Mouse (Mus musculus) CD4-positive, CD25-positive, alpha-beta regulatory T cell, adult 4 months (primary cell): ENCODE results near the gene Dock4. TPM values are rescaled to one million over a fixed set of nuclear protein-coding genes. Genes with fewer than 3 reads are reported as not detected.

Experiments
- ATAC-seq: one replicate; pipeline ENCODE4 v1.8.0; 2017
- polyA plus RNA-seq, 2 experiments: library from polyadenylated mRNA; unstranded; fragments of 100-300 nt; shearing (Covaris generic); gene quantifications; one replicate each; pipeline ENCODE4 v1.2.1; 2017

The Dock4 gene
- polyA plus RNA-seq, 2 experiments from 2014 or later: 0.90 to 1.7 TPM

DNA sequence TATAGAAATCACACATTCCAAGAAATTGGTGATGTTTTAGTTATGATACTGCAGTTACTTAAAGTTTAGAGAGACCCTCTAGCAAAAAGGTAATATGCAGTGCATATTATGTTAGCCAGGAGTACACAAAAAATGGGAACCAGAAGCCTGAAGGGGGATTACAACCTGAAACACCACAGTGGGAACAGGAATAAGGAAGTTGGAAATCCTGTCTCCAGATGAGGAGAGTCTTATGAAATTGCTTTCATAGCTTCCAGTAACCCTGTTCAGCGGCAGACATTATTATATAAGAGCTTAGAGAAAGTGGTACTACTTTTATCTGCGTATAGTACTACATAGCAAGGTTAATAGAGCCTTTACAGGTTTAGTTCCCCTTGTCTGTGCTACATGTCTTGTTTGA is 210.1 kb downstream of the Dock4 start:
- no peak for ATAC-seq

DNA sequence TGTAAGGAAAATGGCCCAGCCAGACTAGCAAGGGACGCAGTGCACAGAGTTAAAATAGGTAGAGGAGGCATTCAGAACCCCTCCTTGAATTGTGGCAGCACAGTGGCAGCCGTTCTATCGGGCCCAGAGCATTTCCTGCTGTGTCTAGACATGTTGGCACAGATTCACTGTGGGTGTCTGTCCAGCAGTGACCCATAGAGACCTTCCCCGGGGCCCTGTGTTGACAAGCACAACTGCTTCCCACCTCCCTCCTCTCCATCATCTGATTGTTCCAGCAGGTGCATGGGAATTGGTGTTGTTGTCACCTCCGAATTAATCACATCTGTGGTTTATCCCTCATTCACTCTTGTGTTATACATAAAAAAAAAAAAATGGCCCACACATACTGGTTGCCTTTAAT is 210.7 kb downstream of the Dock4 start:
- ATAC-seq: no peak

DNA sequence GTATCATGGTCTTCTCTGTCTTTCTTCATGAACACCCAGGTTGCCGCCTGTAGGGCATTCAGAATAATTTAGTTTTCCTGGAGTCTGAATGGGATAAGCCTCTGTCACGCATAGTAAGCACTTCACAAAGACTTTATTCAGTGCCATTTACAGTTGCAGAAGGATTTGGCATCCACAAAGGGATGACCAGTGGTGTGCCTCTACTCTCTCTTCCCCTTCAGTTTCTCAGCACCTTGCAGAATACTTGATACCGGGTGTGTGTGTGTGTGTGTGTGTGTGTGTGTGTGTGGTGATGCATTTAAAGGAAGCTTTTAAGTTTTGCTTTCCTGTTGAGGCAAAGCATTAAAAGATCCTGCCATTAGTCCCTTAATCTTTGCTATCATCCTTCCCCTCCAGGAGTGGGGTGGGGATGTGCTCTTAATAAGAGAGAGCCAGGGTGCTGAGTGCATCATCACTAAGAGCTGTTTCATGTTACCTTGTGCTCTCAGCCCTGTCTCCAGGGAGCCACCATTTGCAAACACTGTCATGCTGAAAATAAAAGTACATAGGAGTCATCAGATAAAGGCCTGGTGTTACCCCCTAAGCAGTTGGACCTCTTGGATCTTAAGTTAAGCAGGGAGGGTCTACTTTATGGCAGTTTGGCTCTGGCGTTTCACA is 211.6 kb downstream of the Dock4 start:
- no peak for ATAC-seq

DNA sequence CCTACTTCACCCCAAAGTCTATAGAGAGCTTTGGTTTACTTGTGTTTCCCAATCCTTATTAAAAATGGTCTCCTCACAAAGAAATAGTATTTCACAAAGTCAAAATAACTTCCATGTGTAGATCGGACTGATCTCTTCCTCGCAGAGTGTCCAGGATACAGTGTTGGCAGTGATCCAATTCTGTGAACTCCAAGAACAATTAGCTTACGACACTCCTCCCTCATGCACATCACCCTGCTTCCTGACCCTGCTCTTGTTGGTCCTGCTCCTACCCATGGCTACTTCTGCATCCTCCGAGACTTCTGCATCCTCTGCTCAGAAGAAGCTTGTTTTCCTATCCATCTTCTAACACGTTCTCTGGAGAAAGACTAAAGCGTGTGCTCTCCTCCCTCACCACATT is 213.9 kb downstream of the Dock4 start:
- no peak for ATAC-seq

DNA sequence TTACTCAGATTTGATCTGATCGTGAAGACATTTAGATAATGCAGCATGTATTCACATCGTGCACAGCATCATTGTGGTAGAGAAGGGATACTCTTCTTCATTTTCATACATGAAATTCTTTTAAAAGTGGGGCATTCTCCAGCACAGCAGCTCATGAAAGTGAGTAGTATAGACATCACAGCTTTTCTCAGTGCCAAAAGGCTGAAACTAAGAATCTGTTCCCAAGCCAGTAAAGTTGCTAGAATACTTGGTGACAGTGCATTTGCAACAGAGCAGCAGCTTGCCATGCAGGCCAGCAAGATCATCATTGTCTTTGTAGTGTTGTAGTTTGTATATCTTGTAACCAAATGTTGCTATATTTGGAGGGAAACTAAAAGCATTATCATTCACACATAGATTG is 223.7 kb downstream of the Dock4 start:
- no peak for ATAC-seq

DNA sequence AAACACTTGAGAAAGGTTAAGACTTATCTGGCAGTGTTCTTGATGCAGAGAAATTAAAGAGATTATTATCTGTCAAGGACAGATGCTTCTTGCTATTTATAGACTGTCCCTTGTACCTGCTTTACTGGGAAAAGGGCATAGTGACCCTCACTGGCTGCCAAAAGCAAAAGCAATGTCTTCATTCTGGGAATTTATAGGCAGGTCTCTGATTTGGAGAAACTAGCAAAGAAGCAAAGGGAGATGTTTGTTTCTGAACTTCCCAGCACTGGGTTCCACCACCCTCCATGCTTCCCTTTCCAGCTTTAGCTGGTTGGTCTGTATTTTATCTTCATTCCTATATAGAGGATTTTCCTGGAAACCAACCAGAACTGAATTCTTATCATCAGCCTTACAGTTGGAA is 225.0 kb downstream of the Dock4 start:
- no peak for ATAC-seq

DNA sequence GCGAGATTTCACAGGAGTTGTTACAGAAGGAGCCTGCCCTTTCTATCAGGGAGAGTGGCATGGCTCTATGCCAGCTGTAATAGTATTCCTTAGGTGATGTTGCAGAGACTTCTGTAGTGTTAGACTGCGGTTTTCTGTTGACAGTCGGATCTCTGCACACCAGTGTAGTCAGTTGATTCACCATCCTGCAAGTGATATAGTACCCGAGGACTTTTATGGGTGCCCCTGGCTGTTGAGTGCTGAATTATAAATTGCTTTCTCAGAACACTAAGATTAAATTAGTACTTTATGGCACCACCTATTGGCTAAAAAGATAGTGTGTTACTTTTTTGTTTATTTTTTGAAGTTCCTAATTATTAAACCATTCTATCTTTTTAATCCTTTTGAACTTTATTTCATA is 234.0 kb downstream of the Dock4 start:
- ATAC-seq: no peak

DNA sequence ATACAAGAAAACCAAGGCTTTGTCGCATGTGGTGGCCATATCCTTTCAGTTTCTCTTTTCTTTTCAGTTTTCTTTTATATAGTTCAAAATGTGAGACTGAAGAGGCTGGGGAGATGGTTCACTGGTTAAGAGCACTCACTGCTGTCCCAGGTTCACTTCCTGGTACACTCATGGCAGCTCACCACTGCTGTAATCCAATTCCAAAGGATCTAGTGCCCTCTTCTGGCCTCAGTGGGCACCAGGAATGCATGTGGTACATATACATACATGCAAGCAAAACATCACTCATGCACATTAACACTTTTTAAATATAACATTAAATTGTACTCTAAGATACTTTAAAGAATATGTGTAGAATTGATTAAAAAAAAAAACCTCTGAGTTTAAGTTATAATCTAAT is 234.8 kb downstream of the Dock4 start:
- peak; percentile 87 for ATAC-seq

DNA sequence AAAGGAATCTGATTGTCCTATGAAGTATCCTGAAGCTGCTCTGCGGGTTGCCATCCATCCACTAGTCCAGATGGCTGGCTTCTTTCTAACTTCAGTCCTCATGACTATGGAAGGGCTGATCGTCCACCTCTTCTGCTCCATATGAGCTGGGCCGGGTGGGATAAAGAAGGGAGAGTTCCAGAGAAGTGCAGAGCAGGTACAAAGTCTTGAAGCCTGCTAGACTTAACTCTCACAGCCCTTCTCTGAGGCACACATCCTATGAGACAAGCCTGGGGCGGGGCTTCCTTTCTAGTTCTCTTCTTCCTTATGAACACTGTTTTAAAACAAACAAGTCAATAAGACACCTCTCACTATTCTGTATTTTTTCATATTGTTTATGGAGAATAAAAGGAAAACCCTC is 245.7 kb downstream of the Dock4 start:
- ATAC-seq: no peak

DNA sequence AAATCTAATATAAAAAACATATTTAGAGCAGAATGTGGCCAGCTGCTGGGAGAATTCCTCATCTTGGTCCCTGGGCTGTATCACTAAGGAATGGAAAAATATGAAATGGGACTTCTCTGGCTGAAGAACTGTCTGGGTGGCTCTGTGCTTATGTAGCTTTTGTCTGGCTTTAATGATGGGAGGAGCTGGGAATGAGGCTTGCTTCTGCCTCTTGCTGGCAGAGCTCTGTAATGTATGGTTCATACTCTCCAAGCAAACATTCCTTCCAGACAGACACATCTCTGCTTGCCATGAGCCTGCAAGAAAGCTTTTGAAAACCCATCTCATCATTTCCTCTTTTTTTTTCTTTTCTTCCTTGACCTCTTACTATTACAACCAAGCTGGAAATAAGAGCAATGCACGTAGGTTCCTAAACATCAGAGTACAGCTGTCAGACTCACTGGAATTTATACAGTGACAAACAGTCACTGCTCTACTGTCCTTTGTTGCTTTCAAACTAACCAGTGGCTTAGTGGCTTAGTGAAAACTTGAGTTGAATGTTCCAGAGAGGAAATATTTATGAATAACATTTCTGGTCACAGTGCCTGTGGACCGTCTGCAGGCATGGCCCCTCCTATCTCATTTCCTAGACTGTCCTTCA is 248.4 kb downstream of the Dock4 start:
- no peak for ATAC-seq

DNA sequence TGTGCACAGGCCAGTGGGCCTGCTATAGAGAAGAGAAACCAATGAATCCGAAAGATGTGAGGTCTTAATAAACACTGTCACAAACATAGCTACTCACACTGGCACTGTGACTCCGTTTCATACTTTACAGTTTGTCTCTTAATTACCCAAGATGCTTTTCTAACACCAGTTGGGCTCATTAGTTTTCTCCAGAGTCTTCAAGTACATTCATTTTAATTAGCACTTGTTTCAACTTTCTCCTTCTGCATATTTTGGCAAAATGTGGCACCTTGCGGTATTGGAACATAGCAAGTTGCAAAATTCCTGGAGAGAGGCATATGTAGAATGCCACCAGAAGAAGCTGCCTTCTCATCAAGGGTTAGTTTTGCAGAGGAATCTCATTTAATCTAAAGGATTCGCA is 252.6 kb downstream of the Dock4 start:
- ATAC-seq: no peak

DNA sequence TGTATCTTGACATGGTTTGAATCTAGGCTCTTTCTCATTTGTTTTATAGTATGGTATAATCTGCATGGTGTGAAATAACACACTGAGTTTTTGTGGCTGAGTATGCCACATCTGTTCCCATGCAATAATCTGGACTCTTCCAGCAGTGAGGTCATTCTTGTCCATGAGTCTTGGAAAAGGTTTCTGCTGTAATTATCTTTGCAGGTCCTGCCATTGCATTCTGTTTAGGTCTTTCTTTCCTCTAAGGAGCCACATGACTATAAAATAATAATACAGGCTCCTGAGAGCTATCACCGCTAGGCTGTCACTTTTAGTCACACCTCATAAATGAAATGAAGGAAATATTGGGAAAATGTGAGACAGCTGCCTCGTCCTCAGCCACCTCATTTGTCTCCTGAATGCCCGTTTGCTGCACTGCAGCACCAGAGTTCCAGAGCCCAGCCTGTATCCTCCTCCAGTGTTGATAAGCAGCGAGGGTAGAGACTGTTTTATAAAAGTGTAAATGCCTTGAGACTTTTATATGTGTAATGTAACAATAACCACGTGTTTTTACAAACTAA is 256.6 kb downstream of the Dock4 start:
- ATAC-seq: no peak

DNA sequence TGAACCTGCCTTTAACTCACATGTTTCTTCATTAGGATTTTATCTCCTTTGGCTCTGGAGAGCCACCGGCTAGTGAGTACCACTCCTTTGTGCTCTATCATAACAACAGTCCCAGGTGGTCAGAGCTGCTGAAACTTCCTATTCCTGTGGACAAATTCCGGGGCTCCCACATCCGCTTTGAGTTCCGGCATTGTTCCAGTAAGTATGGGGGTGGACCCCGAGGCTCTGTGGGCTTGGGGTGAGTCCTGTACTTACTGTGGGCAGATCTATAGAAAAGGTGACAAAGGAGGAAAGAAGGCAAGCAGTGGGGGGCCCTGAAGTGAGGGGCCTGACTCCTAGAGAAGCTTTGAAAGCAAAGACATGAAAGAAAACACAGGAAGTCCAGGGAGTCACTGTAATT is 258.5 kb downstream of the Dock4 start:
- no peak for ATAC-seq

DNA sequence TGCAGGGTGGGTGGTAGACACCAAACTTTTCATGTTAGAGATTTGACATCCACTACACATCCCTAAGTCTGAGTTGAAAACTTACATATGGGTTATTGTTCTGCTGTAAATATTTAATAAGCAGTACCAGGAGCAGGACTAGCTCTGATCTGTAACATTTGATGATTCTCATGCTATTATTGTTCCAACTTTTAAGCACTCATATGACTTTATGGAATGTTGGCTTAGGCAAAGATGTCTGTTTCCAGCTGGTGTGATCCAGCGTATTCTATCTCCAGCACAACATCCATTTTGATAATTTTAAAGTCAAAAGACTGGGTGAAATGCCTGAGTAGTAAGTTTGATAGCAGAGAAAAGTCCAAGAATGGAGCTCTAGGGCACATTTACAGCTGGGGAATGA is 261.4 kb downstream of the Dock4 start:
- no peak for ATAC-seq

DNA sequence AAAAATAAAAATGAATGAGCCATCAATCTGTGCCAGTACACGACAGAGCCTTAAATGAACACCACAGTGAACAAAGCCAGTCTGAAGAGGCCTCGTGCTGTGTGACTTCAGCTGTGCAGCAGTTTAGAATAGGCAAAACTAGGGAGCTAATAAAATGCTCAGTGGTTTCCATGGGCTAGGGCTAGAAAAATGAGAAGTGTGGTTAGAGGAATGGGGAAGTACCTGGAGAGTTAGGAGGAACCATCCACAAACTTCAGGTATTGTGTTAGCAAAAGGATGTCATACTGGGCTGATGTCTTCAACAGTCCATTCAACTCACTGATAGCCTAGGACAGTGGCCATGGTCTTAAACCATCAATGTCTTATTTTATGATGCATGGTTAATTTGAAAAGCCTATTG is 263.3 kb downstream of the Dock4 start:
- no peak for ATAC-seq

DNA sequence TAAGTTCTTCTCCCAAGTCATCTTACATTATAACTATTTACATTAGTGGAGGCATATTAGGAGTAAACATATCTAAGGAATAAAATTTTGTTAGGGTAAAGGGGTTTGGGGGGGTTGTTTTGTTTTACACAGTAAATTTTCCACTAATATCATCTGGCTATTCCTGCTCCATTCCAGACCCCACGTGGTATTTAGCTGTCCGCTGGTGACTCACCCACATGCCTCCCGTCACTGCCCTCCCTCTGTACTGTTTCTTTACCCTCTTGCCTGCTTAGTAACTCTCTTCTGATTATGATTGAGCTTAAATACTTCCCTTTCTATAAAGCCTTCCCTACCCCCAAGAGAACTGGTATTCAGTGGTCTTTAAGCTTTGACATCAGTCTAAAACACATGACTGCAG is 266.5 kb downstream of the Dock4 start:
- no peak for ATAC-seq

DNA sequence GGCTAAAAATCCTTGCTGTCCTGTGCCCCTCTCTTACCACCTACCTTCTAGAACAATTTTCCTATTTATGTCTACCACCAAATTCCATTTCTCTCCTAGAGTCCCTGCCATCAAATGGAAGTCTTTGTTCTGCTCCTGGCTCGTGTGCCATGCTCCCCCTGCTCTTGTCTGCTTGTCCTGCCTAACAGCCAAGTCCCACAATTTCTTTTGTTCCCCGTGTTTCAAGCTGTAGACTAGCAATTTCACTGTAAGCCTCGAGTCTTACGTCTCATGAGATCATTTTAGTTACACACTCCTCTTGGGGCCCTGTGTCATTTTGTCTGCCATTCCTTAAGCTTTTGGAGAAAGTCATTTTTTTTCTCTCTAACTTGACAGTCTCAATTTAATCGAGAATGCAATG is 268.5 kb downstream of the Dock4 start:
- ATAC-seq: no peak

DNA sequence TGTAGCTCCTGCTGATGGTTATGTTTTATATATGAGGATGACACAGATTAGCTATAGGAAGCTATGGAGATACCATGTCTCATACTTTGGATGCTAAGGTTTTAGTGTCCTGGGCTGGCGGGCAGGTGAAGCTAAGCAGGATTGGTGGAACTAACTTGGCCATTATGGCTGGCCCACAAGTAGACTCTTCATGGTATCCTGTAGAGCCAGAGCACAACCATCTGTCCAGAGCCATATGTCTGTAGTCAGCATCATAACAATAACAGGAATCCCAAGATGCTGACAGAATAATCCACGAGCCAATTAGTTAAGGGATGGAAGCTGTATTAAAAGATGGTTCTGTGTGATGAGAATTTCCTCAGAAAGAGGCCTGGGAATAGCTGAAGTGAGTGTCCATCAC is 269.4 kb downstream of the Dock4 start:
- no peak for ATAC-seq

DNA sequence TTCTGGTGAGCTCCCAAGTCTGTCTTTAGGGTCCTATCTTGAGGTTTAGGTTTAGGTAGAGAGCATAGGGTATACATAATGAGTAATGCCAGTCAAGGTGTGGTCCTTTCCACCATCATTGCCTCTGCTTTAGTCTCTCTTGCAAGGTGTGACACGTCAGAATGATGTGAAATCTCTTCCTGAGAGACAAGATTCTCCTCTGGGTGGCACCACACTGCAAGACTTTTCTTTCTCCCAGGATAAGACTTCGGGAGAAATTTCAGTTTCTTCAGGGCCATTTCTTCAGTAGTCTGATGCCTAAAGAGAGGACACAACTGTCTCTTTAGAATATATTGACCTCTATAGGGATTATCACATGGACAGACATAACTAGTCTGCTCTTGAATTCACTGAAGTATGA is 282.6 kb downstream of the Dock4 start:
- no peak for ATAC-seq

DNA sequence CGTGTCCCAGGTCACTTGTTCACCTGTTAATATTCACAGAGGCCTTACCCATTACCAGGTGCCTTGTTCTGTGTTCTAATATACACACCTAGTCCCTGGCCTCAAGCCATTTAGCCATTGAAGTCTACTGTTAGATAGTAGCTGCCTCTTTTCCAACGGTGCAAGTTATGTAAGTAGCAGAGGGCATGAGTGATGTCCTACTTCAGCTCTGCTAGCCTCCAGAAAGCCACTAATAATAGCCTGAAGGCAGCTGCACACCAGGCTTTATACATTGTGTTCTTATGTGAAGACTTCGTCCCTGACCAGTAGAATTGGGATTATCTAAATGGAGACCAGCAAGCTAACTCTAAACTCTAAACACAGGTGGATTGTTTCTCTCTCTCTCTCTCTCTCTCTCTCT is 285.0 kb downstream of the Dock4 start:
- no peak for ATAC-seq

DNA sequence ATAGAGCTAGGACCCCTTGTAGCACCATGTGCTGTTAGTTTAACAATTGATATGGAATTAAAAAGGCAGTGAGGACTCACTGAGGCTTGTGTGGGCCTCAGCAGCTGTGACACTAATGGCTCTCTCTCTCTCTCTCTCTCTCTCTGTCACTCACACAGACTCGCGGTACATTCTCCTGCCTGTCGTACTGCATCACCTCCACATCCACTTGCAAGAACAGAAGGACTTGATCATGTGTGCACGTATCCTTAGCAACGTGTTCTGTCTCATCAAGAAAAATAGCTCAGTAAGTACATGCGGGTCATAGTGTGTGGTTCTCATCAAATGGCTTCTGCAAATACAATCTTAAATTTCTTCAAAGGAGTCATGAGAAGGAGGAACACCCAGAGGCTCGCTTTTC is 299.7 kb downstream of the Dock4 start:
- ATAC-seq: no peak

DNA sequence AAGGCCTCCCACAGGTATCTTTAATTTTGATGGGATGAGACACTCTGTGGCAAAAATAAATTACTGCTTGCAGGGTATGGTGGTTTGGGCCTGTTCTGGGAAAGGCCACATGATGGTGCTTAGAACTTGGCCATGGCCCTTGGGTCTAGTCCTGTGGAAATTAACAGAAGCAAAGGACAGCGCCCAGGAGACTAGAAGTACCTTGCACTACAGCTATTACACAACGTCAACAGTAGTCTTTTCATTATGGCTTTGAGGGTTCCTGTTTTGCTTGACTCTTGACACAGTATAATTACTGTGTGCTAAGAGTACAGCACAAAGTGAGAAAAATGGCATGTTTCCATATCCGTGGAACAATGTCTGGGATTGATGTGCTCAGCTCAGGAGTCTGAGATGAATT is 300.3 kb downstream of the Dock4 start:
- no peak for ATAC-seq

DNA sequence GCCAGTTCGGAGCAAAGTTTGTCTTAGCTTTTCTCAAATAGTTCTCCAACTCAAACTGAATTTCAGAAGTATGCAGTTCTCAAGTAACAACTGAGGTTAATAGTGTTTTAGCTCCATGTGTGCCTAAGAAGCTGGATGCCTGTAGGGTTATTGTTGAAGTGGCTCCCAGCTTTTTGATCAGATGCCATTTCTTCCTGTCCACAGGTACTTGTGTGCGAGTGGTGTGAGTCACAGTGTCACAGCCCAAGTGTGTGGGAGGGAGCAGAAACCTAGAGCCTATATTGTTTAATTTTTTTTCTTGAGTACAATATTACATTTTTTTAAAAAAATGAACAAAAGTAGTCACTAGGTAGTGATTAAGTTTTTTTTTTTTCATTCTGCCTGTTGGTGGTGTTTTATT is 313.5 kb downstream of the Dock4 start:
- no peak for ATAC-seq

DNA sequence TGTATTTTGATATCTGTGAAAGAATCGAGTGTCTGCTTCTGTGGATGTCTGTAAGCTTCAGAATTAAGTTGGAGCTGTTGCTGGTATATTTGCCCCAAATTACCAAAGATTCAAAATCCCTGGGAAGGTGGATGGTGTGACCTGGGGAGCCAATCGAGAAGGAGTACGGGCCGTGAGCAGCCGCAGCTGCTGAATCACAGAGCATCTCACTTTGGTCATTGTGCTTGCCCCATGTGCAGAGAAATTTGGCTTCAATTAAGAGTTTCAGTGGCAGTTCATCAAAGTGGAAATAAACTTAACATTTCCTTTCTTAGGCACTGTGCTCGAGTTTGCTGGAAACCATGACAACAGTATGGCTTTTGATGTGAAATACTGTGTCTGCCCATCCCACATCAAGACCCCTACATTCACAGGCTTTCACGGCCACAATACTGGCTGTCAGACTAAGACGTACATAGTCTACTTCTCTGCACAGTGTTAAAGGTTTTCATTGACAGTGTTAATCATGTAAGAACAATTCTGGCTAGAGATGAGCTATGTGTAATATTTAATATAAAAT is 321.6 kb downstream of the Dock4 start:
- no peak for ATAC-seq
